Mouse (Mus musculus) hindbrain, embryonic 12.5 days (tissue): ENCODE measurements around the gene Tiam1. TPM values are rescaled to one million over a fixed set of nuclear protein-coding genes. Genes with fewer than 3 reads are reported as not detected.
A peak's percentile ranks its signal among the peaks of the same experiment; 100 is the strongest.

ENCODE experiments used
- ATAC-seq: fragments of 200-750 bp; cut with Nextera tagmentation; 2 replicates; pipeline ENCODE4 v1.8.0; 2017; ENCODE audit warnings: moderate TSS enrichment; ENCODE audit not compliant: low FRiP score
- H3K27ac ChIP-seq: fragments of 300-500 bp; sonication (generic); 2 replicates; pipeline ENCODE4 v1.5.1; 2016; ENCODE audit warnings: mild to moderate bottlenecking
- H3K27me3 ChIP-seq: fragments of 300-500 bp; sonication (generic); 2 replicates; pipeline ENCODE4 v1.6.1; 2016; ENCODE audit warnings: mild to moderate bottlenecking
- H3K36me3 ChIP-seq: fragments of 300-500 bp; sonication (generic); 2 replicates; pipeline ENCODE4 v1.6.1; 2016; ENCODE audit warnings: mild to moderate bottlenecking
- H3K4me1 ChIP-seq: fragments of 300-500 bp; sonication (generic); 2 replicates; pipeline ENCODE4 v1.6.1; 2016
- H3K4me2 ChIP-seq: fragments of 300-500 bp; sonication (generic); replicated peaks from 2 replicates; pipeline ENCODE4 v1.6.1; 2016; ENCODE audit warnings: mild to moderate bottlenecking
- H3K4me3 ChIP-seq: fragments of 300-500 bp; sonication (generic); 2 replicates; pipeline ENCODE4 v1.5.1; 2016; ENCODE audit warnings: mild to moderate bottlenecking
- H3K9ac ChIP-seq: fragments of 300-500 bp; sonication (generic); 2 replicates; pipeline ENCODE4 v1.6.1; 2016; ENCODE audit warnings: mild to moderate bottlenecking, moderate library complexity
- H3K9me3 ChIP-seq: fragments of 300-500 bp; sonication (generic); replicated peaks from 2 replicates; pipeline ENCODE4 v1.6.1; 2016; ENCODE audit warnings: mild to moderate bottlenecking
- WGBS: fragments of 180-500 bp; shearing (Covaris S2); methylation state at CpG from one replicate; pipeline ENCODE4 v1.1.7; 2016; 5-methylcytosine and 5-hydroxymethylcytosine counted together
- polyA plus RNA-seq: library from polyadenylated mRNA; unstranded; fragments of >200 nt; fragmentation: Nextera tagmentation; extraction: Ambion mirVana; gene quantifications from 2 replicates; pipeline ENCODE4 v1.2.1, GENCODE M21; 2016

The Tiam1 gene
- polyA plus RNA-seq, 1 experiment from 2014 or later: 25.7 TPM

DNA sequence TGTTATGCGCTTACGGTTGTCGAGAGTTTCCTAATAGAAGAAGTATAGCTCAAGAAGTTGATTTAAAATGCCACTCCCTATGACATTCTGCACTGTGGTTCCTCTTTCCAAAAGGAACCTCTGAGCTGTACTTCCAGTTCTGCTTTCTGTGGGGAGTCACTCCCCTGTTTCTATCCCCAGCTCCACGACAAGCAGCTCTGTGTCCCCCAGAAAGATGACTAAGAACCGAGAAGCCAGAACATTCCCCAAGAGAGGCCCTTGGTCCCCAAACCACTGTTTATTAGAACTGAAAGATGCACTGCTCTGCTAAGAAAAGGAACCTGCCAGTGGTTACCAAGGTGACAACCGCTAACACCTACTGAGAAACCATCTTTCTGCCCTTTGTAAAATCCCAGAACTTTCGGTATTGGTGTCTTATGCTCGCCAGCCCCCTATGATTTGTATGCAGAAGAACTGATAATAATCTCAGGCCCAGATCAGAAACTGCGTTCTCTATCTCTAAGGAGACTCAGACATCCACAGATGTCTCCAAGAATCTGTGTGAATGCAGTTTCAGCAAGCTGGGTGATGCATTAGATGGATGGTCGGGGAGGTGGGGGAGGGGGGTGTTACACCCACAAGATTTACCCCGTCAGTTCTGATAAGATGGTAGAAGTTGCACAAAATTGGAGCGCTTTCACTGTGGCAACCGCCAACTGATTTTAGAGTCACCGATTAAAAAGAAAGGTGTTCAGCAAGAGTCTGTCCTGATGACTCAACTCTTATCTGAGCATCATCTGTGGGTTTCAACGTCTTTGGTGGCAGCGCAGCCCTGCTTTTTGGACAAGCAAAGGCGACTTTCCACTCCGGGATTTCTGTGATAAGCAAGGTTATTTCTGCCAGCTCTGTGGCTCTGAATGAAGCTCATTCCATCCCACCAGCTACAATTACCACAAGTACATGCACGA, 294.6 kb downstream of the Tiam1 start:
- H3K9ac ChIP-seq: no peak overlapping the region
- 96% methylated on average over 19 of the region's 19 CpGs for WGBS

GRCm38 (mm10) chr16:89848179-89848578, 295.4 kb downstream of the Tiam1 start:
- 94% methylated on average over 3 of the region's 3 CpGs for WGBS
- Histone ChIP-seq H3K27ac (no peak overlapping the region), H3K9me3 (no peaks in the 10 kb centered on the region), H3K36me3 (peaks cover 21% of the 10 kb centered on the region), H3K4me1 (0 out of 2 replicates have a peak, but pooled peaks cover 2% of the 10 kb centered on the region), H3K4me3 (no peak overlapping the region), H3K9ac (no peak overlapping the region), H3K4me2 (no peak overlapping the region), H3K27me3 (no peaks in the 10 kb centered on the region)
- ATAC-seq: no peak

More for the DNA sequence above, 294.6 kb downstream of the Tiam1 start:
- Histone ChIP-seq H3K36me3 (peaks cover 21% of the 10 kb centered on the region), H3K9me3 (no peaks in the 10 kb centered on the region), H3K4me1 (0 out of 2 replicates have a peak, but pooled peaks cover 2% of the 10 kb centered on the region), H3K27ac (no peak overlapping the region), H3K4me3 (no peak overlapping the region), H3K27me3 (no peaks in the 10 kb centered on the region), H3K4me2 (no peak overlapping the region)
- ATAC-seq: no peak

- no peaks in the 10 kb centered on the region for H3K9me3 ChIP-seq
- WGBS: 77% methylated on average over 8 of the region's 8 CpGs
- no peak for ATAC-seq
- H3K27me3 ChIP-seq: no peaks in the 10 kb centered on the region
- no peak overlapping the region for H3K4me3 ChIP-seq
- no peak overlapping the region for H3K4me2 ChIP-seq
- no peak overlapping the region for H3K9ac ChIP-seq
- no peak overlapping the region for H3K27ac ChIP-seq
- peaks cover 19% of the 10 kb centered on the region for H3K36me3 ChIP-seq
- H3K4me1 ChIP-seq: peaks cover 4% of the 10 kb centered on the region; the same call in 1 of the 2 replicates
These were observed 298.1 kb downstream of the Tiam1 start for GRCm38 (mm10) chr16:89845461-89845860.

GRCm38 (mm10) chr16:89844580-89844979, 299.0 kb downstream of the Tiam1 start:
- ATAC-seq: peak; percentile 83
- peaks cover 4% of the 10 kb centered on the region; the same call in 1 of the 2 replicates for H3K4me1 ChIP-seq
- H3K4me3 ChIP-seq: no peak overlapping the region
- H3K36me3 ChIP-seq: peaks cover 16% of the 10 kb centered on the region
- no peaks in the 10 kb centered on the region for H3K9me3 ChIP-seq
- H3K9ac ChIP-seq: no peak overlapping the region
- H3K4me2 ChIP-seq: no peak overlapping the region
- H3K27ac ChIP-seq: no peak overlapping the region
- WGBS: 43% methylated on average over 5 of the region's 5 CpGs
- no peaks in the 10 kb centered on the region for H3K27me3 ChIP-seq

DNA sequence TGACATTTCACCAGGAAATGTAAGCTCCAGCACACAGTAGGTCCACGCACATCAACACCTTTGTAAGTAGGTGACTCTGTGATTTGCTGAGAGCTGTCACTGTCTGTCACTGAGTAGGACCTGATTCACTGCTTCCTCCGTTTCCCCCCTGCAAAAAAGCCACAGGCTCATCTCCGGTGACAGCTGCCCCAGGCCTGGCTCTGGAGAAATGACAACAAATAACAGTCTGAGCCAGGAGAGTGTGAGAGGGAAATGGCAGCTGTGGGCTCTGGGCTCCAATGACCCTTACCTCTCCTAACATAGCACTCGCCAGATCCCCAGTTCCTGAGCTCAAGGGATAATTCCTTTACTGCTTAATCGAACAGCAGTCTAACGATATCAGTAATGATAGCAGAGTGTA, 301.7 kb downstream of the Tiam1 start:
- Histone ChIP-seq H3K36me3 (no peaks in the 10 kb centered on the region), H3K9ac (no peak overlapping the region), H3K9me3 (no peaks in the 10 kb centered on the region), H3K4me2 (no peak overlapping the region), H3K4me1 (peaks cover 4% of the 10 kb centered on the region; the same call in 1 of the 2 replicates), H3K27ac (no peak overlapping the region), H3K4me3 (no peak overlapping the region), H3K27me3 (no peaks in the 10 kb centered on the region)
- no peak for ATAC-seq
- 62% methylated on average over 6 of the region's 6 CpGs for WGBS

GRCm38 (mm10) chr16:89840361-89840760, 303.2 kb downstream of the Tiam1 start:
- Histone ChIP-seq H3K9me3 (no peaks in the 10 kb centered on the region), H3K9ac (no peak overlapping the region)
- no peak for ATAC-seq

GRCm38 (mm10) chr16:89839829-89840228, 303.7 kb downstream of the Tiam1 start:
- H3K27ac ChIP-seq: no peak overlapping the region
- H3K27me3 ChIP-seq: no peaks in the 10 kb centered on the region
- no peaks in the 10 kb centered on the region for H3K9me3 ChIP-seq
- H3K4me2 ChIP-seq: no peak overlapping the region
- H3K4me1 ChIP-seq: peaks cover 11% of the 10 kb centered on the region
- peaks cover 7% of the 10 kb centered on the region for H3K36me3 ChIP-seq
- ATAC-seq: no peak
- WGBS: 84% methylated on average over 5 of the region's 5 CpGs
- no peak overlapping the region for H3K4me3 ChIP-seq
- H3K9ac ChIP-seq: no peak overlapping the region

More at GRCm38 (mm10) chr16:89840361-89840760, 303.2 kb downstream of the Tiam1 start:
- no peaks in the 10 kb centered on the region for H3K27me3 ChIP-seq
- 91% methylated on average over 6 of the region's 6 CpGs for WGBS
- peaks cover 2% of the 10 kb centered on the region for H3K36me3 ChIP-seq
- H3K27ac ChIP-seq: no peak overlapping the region
- peaks cover 11% of the 10 kb centered on the region for H3K4me1 ChIP-seq
- H3K4me2 ChIP-seq: no peak overlapping the region
- H3K4me3 ChIP-seq: no peak overlapping the region

DNA sequence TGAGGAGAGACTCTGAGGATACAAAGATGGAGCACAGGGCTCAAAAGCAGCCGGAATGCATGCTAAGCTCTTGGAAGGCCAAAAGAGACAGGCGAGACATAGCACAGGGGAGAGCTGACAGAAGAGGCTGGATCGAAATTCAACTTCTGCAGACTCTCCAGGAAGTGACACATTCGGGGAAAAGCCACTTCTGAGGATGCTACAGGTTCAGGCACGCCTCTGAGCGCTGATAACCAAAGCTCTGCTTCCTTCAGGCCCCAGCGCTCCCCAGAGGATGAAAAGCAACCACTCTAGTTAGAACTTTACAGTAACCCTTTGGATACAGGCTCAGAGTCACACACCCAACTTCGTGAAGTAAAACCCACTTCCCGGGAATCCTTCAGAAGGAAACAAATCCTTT, 306.5 kb downstream of the Tiam1 start:
- ATAC-seq: no peak
- Histone ChIP-seq H3K4me3 (no peak overlapping the region), H3K4me2 (no peak overlapping the region), H3K27me3 (no peaks in the 10 kb centered on the region), H3K4me1 (peaks cover 11% of the 10 kb centered on the region), H3K9ac (no peak overlapping the region), H3K27ac (no peak overlapping the region), H3K9me3 (no peaks in the 10 kb centered on the region), H3K36me3 (peaks cover 14% of the 10 kb centered on the region)
- 73% methylated on average over 9 of the region's 9 CpGs for WGBS

DNA sequence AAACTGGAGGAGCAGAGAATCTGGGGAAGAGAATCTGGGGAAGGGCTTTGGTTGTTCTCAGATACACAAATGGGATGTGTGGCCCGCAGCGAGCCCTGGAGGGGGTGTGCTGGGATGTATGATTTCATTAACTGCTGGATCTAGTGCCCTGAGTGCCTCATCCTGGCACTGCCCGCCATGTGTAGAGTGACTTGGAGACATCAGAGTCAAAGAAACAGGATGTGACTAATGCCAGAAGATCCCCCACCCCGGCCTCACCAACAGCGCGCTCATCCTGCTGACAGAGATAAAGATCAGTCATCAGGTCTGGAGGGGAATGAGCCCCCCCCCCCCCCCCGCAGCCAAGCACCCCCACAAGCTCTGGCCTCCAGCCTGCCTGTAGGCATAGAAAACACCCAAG, 308.0 kb downstream of the Tiam1 start:
- 0 out of 2 replicates have a peak overlapping the region, but pooled peaks have one; percentile 12 for H3K27ac ChIP-seq
- no peak for ATAC-seq

GRCm38 (mm10) chr16:89833011-89833410, 310.6 kb downstream of the Tiam1 start:
- Histone ChIP-seq H3K4me3 (no peak overlapping the region), H3K9me3 (no peaks in the 10 kb centered on the region), H3K4me1 (peaks cover 8% of the 10 kb centered on the region), H3K9ac (no peak overlapping the region), H3K36me3 (peaks cover 14% of the 10 kb centered on the region), H3K27me3 (no peaks in the 10 kb centered on the region), H3K27ac (no peak overlapping the region), H3K4me2 (no peak overlapping the region)
- 89% methylated on average over 11 of the region's 11 CpGs for WGBS
- ATAC-seq: no peak

More for the DNA sequence above, 308.0 kb downstream of the Tiam1 start:
- Histone ChIP-seq H3K36me3 (peaks cover 14% of the 10 kb centered on the region), H3K9me3 (no peaks in the 10 kb centered on the region), H3K4me2 (no peak overlapping the region), H3K27me3 (no peaks in the 10 kb centered on the region), H3K9ac (no peak overlapping the region), H3K4me1 (peaks cover 7% of the 10 kb centered on the region), H3K4me3 (no peak overlapping the region)
- 84% methylated on average over 7 of the region's 7 CpGs for WGBS

GRCm38 (mm10) chr16:89831172-89831571, 312.4 kb downstream of the Tiam1 start:
- H3K27ac ChIP-seq: no peak overlapping the region
- H3K27me3 ChIP-seq: no peaks in the 10 kb centered on the region
- no peak overlapping the region for H3K4me3 ChIP-seq
- peaks cover 11% of the 10 kb centered on the region for H3K4me1 ChIP-seq
- no peak overlapping the region for H3K4me2 ChIP-seq
- 54% methylated on average over 10 of the region's 10 CpGs for WGBS
- no peak for ATAC-seq
- H3K9ac ChIP-seq: no peak overlapping the region
- H3K9me3 ChIP-seq: no peaks in the 10 kb centered on the region
- peaks cover 14% of the 10 kb centered on the region for H3K36me3 ChIP-seq

- Histone ChIP-seq H3K4me2 (no peak overlapping the region), H3K9ac (no peak overlapping the region), H3K4me3 (no peak overlapping the region), H3K36me3 (peaks cover 10% of the 10 kb centered on the region), H3K9me3 (no peaks in the 10 kb centered on the region), H3K4me1 (peaks cover 8% of the 10 kb centered on the region; the same call in 1 of the 2 replicates), H3K27me3 (no peaks in the 10 kb centered on the region), H3K27ac (no peak overlapping the region)
- WGBS: 85% methylated on average over 15 of the region's 15 CpGs
- ATAC-seq: no peak
These were observed 313.3 kb downstream of the Tiam1 start for GRCm38 (mm10) chr16:89830221-89830648.
